Mouse (Mus musculus) skeletal muscle tissue, adult 2 months (tissue): ENCODE data around the gene Ramp3.
"Not testable (repeated sequence)": the region's sequence is repeated elsewhere in the genome, so short reads cannot be mapped to it uniquely, and the experiment has no call there.

ENCODE experiments used
- DNase-seq: peaks from one replicate; pipeline ENCODE4 v3.0.0-alpha.2; 2012; ENCODE audit warnings: low read depth, low spot score

The Ramp3 gene

GRCm38 (mm10) chr11:6658271-6658670, at the start of gene Ramp3:
Ramp3 (plus strand) TSS chr11:6658521.
- no peak for DNase-seq

- no peak for DNase-seq
Measured at GRCm38 (mm10) chr11:6615250-6616205, 42.8 kb upstream of the Ramp3 start.

- DNase-seq: no peak
Measured at GRCm38 (mm10) chr11:6623704-6624103, 34.6 kb upstream of the Ramp3 start.

- no peak for DNase-seq
Measured at GRCm38 (mm10) chr11:6624619-6625382, 33.5 kb upstream of the Ramp3 start.

GRCm38 (mm10) chr11:6625478-6626387, 32.6 kb upstream of the Ramp3 start, which contains the start of gene Tbrg4:
Tbrg4 (minus strand) TSS chr11:6626067.
- peak; percentile 94 for DNase-seq

GRCm38 (mm10) chr11:6626388-6626772, 31.9 kb upstream of the Ramp3 start:
- DNase-seq: no peak

- DNase-seq: no peak
Measured at GRCm38 (mm10) chr11:6627731-6628130, 30.6 kb upstream of the Ramp3 start.

- no peak for DNase-seq
Measured at GRCm38 (mm10) chr11:6628568-6628967, 29.8 kb upstream of the Ramp3 start.

GRCm38 (mm10) chr11:6629655-6630054, 28.7 kb upstream of the Ramp3 start:
- no peak for DNase-seq

- DNase-seq: no peak
Measured at GRCm38 (mm10) chr11:6636150-6636549, 22.2 kb upstream of the Ramp3 start.

- no peak for DNase-seq
Measured at GRCm38 (mm10) chr11:6638537-6638936, 19.8 kb upstream of the Ramp3 start, which contains the start of gene Wap. Wap (minus strand) TSS chr11:6638637.

- no peak for DNase-seq
Measured at GRCm38 (mm10) chr11:6639072-6639471, 19.2 kb upstream of the Ramp3 start.

GRCm38 (mm10) chr11:6644566-6644965, 13.8 kb upstream of the Ramp3 start:
- no peak for DNase-seq

GRCm38 (mm10) chr11:6647831-6648724, 10.2 kb upstream of the Ramp3 start:
- DNase-seq: no peak

GRCm38 (mm10) chr11:6650519-6650918, 7.8 kb upstream of the Ramp3 start:
- DNase-seq: no peak

GRCm38 (mm10) chr11:6652978-6653377, 5.3 kb upstream of the Ramp3 start:
- DNase-seq: not testable (repeated sequence)

- peak; percentile 73 for DNase-seq
Measured at GRCm38 (mm10) chr11:6654903-6655302, 3.4 kb upstream of the Ramp3 start.

- DNase-seq: no peak
Measured at GRCm38 (mm10) chr11:6661206-6661605, 2.9 kb downstream of the Ramp3 start.

GRCm38 (mm10) chr11:6666634-6667033, 8.3 kb downstream of the Ramp3 start:
- DNase-seq: no peak

GRCm38 (mm10) chr11:6669041-6669440, 10.7 kb downstream of the Ramp3 start:
- DNase-seq: no peak
